Mouse (Mus musculus): ENCODE data around the gene Nlrc5. TPM values are rescaled to one million over a fixed set of nuclear protein-coding genes. Genes with fewer than 3 reads are reported as not detected.
"Not testable (repeated sequence)": the region's sequence is repeated elsewhere in the genome, so short reads cannot be mapped to it uniquely, and the experiment has no call there.

Nlrc5 gene
- polyA plus RNA-seq, 1 experiment from 2014 or later, result 0.13 TPM

GRCm38 (mm10) chr8:94447583-94448324, 13.6 kb downstream of the Nlrc5 start:
- Histone ChIP-seq H3K4me2 (no peak overlapping the region), H3K27ac (no peak overlapping the region), H3K9me3 (no peaks in the 10 kb centered on the region), H3K4me3 (replicated peaks) (no peak overlapping the region), H3K9ac (no peak overlapping the region), H3K36me3 (replicated peaks) (no peaks in the 10 kb centered on the region), H3K27me3 (no peaks in the 10 kb centered on the region), H3K4me1 (no peaks in the 10 kb centered on the region)
- ATAC-seq (ENCODE audit: low FRiP score), result no peak
- 82% methylated on average over 7 of the region's 7 CpGs for WGBS

GRCm38 (mm10) chr8:94452991-94453390, 18.8 kb downstream of the Nlrc5 start:
- not testable (repeated sequence) for H3K27ac ChIP-seq; H3K4me2 ChIP-seq; H3K4me3 ChIP-seq (replicated peaks); H3K9me3 ChIP-seq; H3K27me3 ChIP-seq; H3K36me3 ChIP-seq (replicated peaks); H3K9ac ChIP-seq; ATAC-seq (ENCODE audit: low FRiP score); H3K4me1 ChIP-seq
- 93% methylated on average over 15 of the region's 15 CpGs for WGBS

GRCm38 (mm10) chr8:94453868-94454488, 19.8 kb downstream of the Nlrc5 start:
- WGBS, result 85% methylated on average over 6 of the region's 6 CpGs
- Histone ChIP-seq H3K27ac (no peak overlapping the region), H3K4me1 (no peaks in the 10 kb centered on the region), H3K4me3 (replicated peaks) (no peak overlapping the region), H3K4me2 (no peak overlapping the region), H3K36me3 (replicated peaks) (no peaks in the 10 kb centered on the region), H3K9me3 (no peaks in the 10 kb centered on the region), H3K9ac (no peak overlapping the region), H3K27me3 (no peaks in the 10 kb centered on the region)
- no peak for ATAC-seq (ENCODE audit: low FRiP score)

GRCm38 (mm10) chr8:94454905-94455304, 20.7 kb downstream of the Nlrc5 start:
- Histone ChIP-seq H3K27me3 (no peaks in the 10 kb centered on the region), H3K9me3 (no peaks in the 10 kb centered on the region), H3K4me3 (replicated peaks) (no peak overlapping the region), H3K27ac (no peak overlapping the region), H3K4me2 (no peak overlapping the region), H3K36me3 (replicated peaks) (no peaks in the 10 kb centered on the region), H3K9ac (no peak overlapping the region), H3K4me1 (no peaks in the 10 kb centered on the region)
- ATAC-seq (ENCODE audit: low FRiP score), result no peak
- WGBS, result 88% methylated on average over 5 of the region's 5 CpGs

GRCm38 (mm10) chr8:94456071-94456470, 21.9 kb downstream of the Nlrc5 start:
- Histone ChIP-seq H3K4me1 (no peaks in the 10 kb centered on the region), H3K36me3 (replicated peaks) (no peaks in the 10 kb centered on the region), H3K9me3 (no peaks in the 10 kb centered on the region), H3K9ac (no peak overlapping the region), H3K4me3 (replicated peaks) (no peak overlapping the region), H3K27ac (no peak overlapping the region), H3K4me2 (no peak overlapping the region), H3K27me3 (no peaks in the 10 kb centered on the region)
- no peak for ATAC-seq (ENCODE audit: low FRiP score)
- WGBS, result 83% methylated on average over 5 of the region's 5 CpGs

- Histone ChIP-seq H3K4me2 (no peak overlapping the region), H3K27ac (no peak overlapping the region), H3K9me3 (no peaks in the 10 kb centered on the region), H3K4me1 (no peaks in the 10 kb centered on the region), H3K36me3 (replicated peaks) (no peaks in the 10 kb centered on the region), H3K9ac (no peak overlapping the region), H3K27me3 (no peaks in the 10 kb centered on the region), H3K4me3 (replicated peaks) (no peak overlapping the region)
- 73% methylated on average over 2 of the region's 2 CpGs for WGBS
- no peak for ATAC-seq (ENCODE audit: low FRiP score)
Observed at GRCm38 (mm10) chr8:94458567-94458966, 24.4 kb downstream of the Nlrc5 start.

GRCm38 (mm10) chr8:94469656-94470055, 35.5 kb downstream of the Nlrc5 start:
- Histone ChIP-seq H3K9me3 (no peaks in the 10 kb centered on the region), H3K36me3 (replicated peaks) (no peaks in the 10 kb centered on the region), H3K4me3 (replicated peaks) (no peak overlapping the region), H3K27me3 (0 out of 2 replicates have a peak, but pooled peaks cover 6% of the 10 kb centered on the region), H3K27ac (no peak overlapping the region), H3K4me1 (no peaks in the 10 kb centered on the region), H3K4me2 (no peak overlapping the region), H3K9ac (no peak overlapping the region)
- 78% methylated on average over 5 of the region's 5 CpGs for WGBS
- no peak for ATAC-seq (ENCODE audit: low FRiP score)

GRCm38 (mm10) chr8:94470794-94471193, 36.6 kb downstream of the Nlrc5 start:
- Histone ChIP-seq H3K4me1 (no peaks in the 10 kb centered on the region), H3K36me3 (replicated peaks) (no peaks in the 10 kb centered on the region), H3K9me3 (no peaks in the 10 kb centered on the region), H3K4me2 (no peak overlapping the region), H3K27me3 (0 out of 2 replicates have a peak, but pooled peaks cover 6% of the 10 kb centered on the region), H3K9ac (no peak overlapping the region), H3K27ac (no peak overlapping the region), H3K4me3 (replicated peaks) (no peak overlapping the region)
- ATAC-seq (ENCODE audit: low FRiP score), result no peak
- WGBS, result 80% methylated on average over 2 of the region's 2 CpGs

GRCm38 (mm10) chr8:94471281-94471680, 37.1 kb downstream of the Nlrc5 start:
- no peak for ATAC-seq (ENCODE audit: low FRiP score)
- WGBS, result 82% methylated on average over 1 of the region's 1 CpGs
- Histone ChIP-seq H3K9ac (no peak overlapping the region), H3K27ac (no peak overlapping the region), H3K9me3 (no peaks in the 10 kb centered on the region), H3K36me3 (replicated peaks) (no peaks in the 10 kb centered on the region), H3K27me3 (0 out of 2 replicates have a peak, but pooled peaks cover 6% of the 10 kb centered on the region), H3K4me1 (no peaks in the 10 kb centered on the region), H3K4me3 (replicated peaks) (no peak overlapping the region), H3K4me2 (no peak overlapping the region)

GRCm38 (mm10) chr8:94472741-94473140, 38.6 kb downstream of the Nlrc5 start:
- 91% methylated on average over 8 of the region's 8 CpGs for WGBS
- Histone ChIP-seq H3K27me3 (0 out of 2 replicates have a peak, but pooled peaks cover 6% of the 10 kb centered on the region), H3K9ac (no peak overlapping the region), H3K4me3 (replicated peaks) (no peak overlapping the region), H3K27ac (no peak overlapping the region), H3K4me2 (no peak overlapping the region), H3K36me3 (replicated peaks) (no peaks in the 10 kb centered on the region), H3K4me1 (no peaks in the 10 kb centered on the region), H3K9me3 (no peaks in the 10 kb centered on the region)
- no peak for ATAC-seq (ENCODE audit: low FRiP score)

GRCm38 (mm10) chr8:94473431-94473830, 39.3 kb downstream of the Nlrc5 start:
- Histone ChIP-seq H3K4me1 (no peaks in the 10 kb centered on the region), H3K27ac (no peak overlapping the region), H3K9ac (no peak overlapping the region), H3K27me3 (0 out of 2 replicates have a peak, but pooled peaks cover 6% of the 10 kb centered on the region), H3K9me3 (no peaks in the 10 kb centered on the region), H3K4me3 (replicated peaks) (no peak overlapping the region), H3K4me2 (no peak overlapping the region), H3K36me3 (replicated peaks) (no peaks in the 10 kb centered on the region)
- ATAC-seq (ENCODE audit: low FRiP score), result no peak
- WGBS, result 81% methylated on average over 21 of the region's 21 CpGs

GRCm38 (mm10) chr8:94475786-94476185, 41.6 kb downstream of the Nlrc5 start:
- H3K27me3 ChIP-seq, result 0 out of 2 replicates have a peak, but pooled peaks cover 6% of the 10 kb centered on the region
- H3K4me1 ChIP-seq, result no peaks in the 10 kb centered on the region
- no peaks in the 10 kb centered on the region for H3K36me3 ChIP-seq (replicated peaks)
- no peak overlapping the region for H3K4me3 ChIP-seq (replicated peaks)
- 86% methylated on average over 8 of the region's 8 CpGs for WGBS
- no peak for ATAC-seq (ENCODE audit: low FRiP score)
- no peak overlapping the region for H3K27ac ChIP-seq
- no peaks in the 10 kb centered on the region for H3K9me3 ChIP-seq
- no peak overlapping the region for H3K4me2 ChIP-seq
- no peak overlapping the region for H3K9ac ChIP-seq

- 79% methylated on average over 7 of the region's 7 CpGs for WGBS
- Histone ChIP-seq H3K36me3 (replicated peaks) (no peaks in the 10 kb centered on the region), H3K9me3 (no peaks in the 10 kb centered on the region), H3K4me1 (no peaks in the 10 kb centered on the region), H3K9ac (no peak overlapping the region), H3K4me3 (replicated peaks) (no peak overlapping the region), H3K27me3 (0 out of 2 replicates have a peak, but pooled peaks cover 6% of the 10 kb centered on the region), H3K4me2 (no peak overlapping the region), H3K27ac (no peak overlapping the region)
- ATAC-seq (ENCODE audit: low FRiP score), result no peak
Observed at GRCm38 (mm10) chr8:94476846-94477245, 42.7 kb downstream of the Nlrc5 start.
